Mouse (Mus musculus) frontal cortex, adult 2 months (tissue): ENCODE data around the gene Taf1b. TPM values are rescaled to one million over a fixed set of nuclear protein-coding genes. Genes with fewer than 3 reads are reported as not detected.

Source experiments
- DNase-seq, 2 experiments: peaks; one replicate each; pipeline ENCODE4 v3.0.0; 2022; ENCODE audit warnings: low spot score in 1 of 2; ENCODE audit errors: extremely low spot score in 1 of 2
- polyA plus RNA-seq: library from polyadenylated mRNA; depleted of rRNA; stranded (reverse); fragments of >200 nt; gene quantifications from 2 replicates; pipeline ENCODE4 v1.2.3, GENCODE M21; 2012; rRNA removed

Gene Taf1b
- polyA plus RNA-seq, 1 experiment: 23.7 TPM

- DNase-seq: no peak
Observed at GRCm38 (mm10) chr12:24600074-24600473, 101.9 kb downstream of the Taf1b start.

DNA sequence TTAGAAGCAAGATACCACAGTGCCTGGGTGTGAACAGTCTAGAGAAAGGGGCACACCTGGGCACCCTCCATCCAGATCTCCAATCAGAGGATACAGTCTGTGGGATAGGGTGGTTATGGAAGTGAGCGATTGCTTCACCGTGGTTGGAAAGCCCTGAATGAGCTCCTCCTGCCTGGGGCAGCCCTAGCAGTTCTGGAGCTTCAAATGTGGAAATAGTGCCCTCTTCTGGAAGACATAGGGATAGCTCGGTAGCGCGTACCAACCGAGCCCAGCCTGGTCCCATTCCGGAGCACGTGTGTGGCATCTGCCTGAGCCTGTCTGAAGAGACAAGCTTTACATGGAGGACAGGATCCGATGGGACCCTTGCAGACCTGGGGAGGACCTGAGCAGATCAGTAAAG lies 102.6 kb downstream of the Taf1b start:
- peak; percentile 63 to 91 for DNase-seq

DNA sequence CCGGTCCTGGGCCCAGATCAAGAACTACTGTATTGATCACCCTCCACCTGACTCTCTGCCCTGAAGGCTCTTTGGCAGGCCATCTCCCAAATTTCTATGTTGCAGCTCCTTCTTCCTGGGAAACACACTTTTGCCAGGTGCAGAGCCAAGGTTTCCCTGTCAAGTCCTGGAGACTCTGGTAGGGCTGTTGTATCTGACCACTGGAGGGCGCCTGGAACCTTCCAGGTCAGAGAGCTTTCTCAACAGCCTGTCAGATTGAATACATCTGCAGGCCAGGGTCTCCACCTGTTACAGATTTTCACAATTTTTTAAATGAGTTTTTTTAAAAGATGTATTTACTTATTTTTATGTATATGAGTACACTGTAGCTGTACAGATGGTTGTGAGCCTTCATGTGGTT lies 105.1 kb downstream of the Taf1b start:
- DNase-seq: peak in 1 of 2 experiments; percentile 84

- DNase-seq: no peak
Observed at GRCm38 (mm10) chr12:24606166-24606565, 108.0 kb downstream of the Taf1b start.

Other genes starting within 250 kb of the Taf1b start
- gene Grhl1, start 73.9 kb downstream of the Taf1b start, polyA plus RNA-seq: 9.8 and 12.3 TPM in 2 replicates
- gene Klf11, start 152.9 kb downstream of the Taf1b start, polyA plus RNA-seq: 6.3 and 6.7 TPM in 2 replicates
- 8.5 and 9.6 TPM in 2 replicates for gene Cys1, start 183.5 kb downstream of the Taf1b start, polyA plus RNA-seq
- 2.0 and 2.2 TPM in 2 replicates for gene Rrm2, start 209.9 kb downstream of the Taf1b start, polyA plus RNA-seq